Mouse (Mus musculus): ENCODE data around the gene a. TPM values are rescaled to one million over a fixed set of nuclear protein-coding genes. Genes with fewer than 3 reads are reported as not detected.

a gene
- total and polyA plus RNA-seq, 3 experiments: 7.8 to 23.8 (median 10.9) TPM

GRCm38 (mm10) chr2:154848086-154848485 is 56.9 kb downstream of the a start:
- no peak overlapping the region for H3K4me3 ChIP-seq (replicated peaks in 1 of 3; ENCODE audit: low read depth in 2 of 3, low read length in 2 of 3, poor library complexity in 1 of 3)
- H3K27me3 ChIP-seq (replicated peaks): no peaks in the 10 kb centered on the region
- H3K27ac ChIP-seq (ENCODE audit: insufficient read depth, low read depth): no peak overlapping the region
- in situ Hi-C loops (cut with MboI; ENCODE audit: low pct_ligation_motif_present, low pct_unique_long_range_greater_than_20kb, low sequenced_read_pairs): no loop called here
- peaks cover 8% of the 10 kb centered on the region for H3K79me2 ChIP-seq (replicated peaks; ENCODE audit: control insufficient read depth, extremely low read depth, insufficient read depth, poor library complexity, severe bottlenecking)
- peaks cover 10% of the 10 kb centered on the region for H3K9me3 ChIP-seq (replicated peaks; ENCODE audit: low read length)
- H3K36me3 ChIP-seq (replicated peaks in 1 of 2; ENCODE audit: control insufficient read depth in 1 of 2, insufficient read depth in 1 of 2, low read length in 1 of 2): peaks cover 4 to 61% of the 10 kb centered on the region in 2 experiments
- no peak overlapping the region for H3K9ac ChIP-seq (ENCODE audit: insufficient read depth, low read depth)
- dilution Hi-C loops (cut with MboI; ENCODE audit: extremely low pct_ligation_motif_present, extremely low pct_unique_long_range_greater_than_20kb, low sequenced_read_pairs): no loop called here
- H3K4me1 ChIP-seq (ENCODE audit: control insufficient read depth in 1 of 2, insufficient read depth in 2 of 2): no peaks in the 10 kb centered on the region
- no peak for DNase-seq (ENCODE audit: extremely low read depth)
- no peak overlapping the region for H3K4me2 ChIP-seq (ENCODE audit: insufficient read depth, low read depth, poor library complexity, severe bottlenecking)
- TF ChIP-seq RCOR1 (conservative IDR thresholded peaks at IDR 0.05; ENCODE audit: low read depth, low read length): no peak
- no peak for TF ChIP-seq UBTF (IDR thresholded peaks at IDR 0.05; ENCODE audit: low read depth, low read length)

- H3K27me3 ChIP-seq (replicated peaks): no peaks in the 10 kb centered on the region
- no peak overlapping the region for H3K4me2 ChIP-seq (ENCODE audit: insufficient read depth, low read depth, poor library complexity, severe bottlenecking)
- H3K79me2 ChIP-seq (replicated peaks; ENCODE audit: control insufficient read depth, extremely low read depth, insufficient read depth, poor library complexity, severe bottlenecking): peaks cover 16% of the 10 kb centered on the region
- no peak overlapping the region for H3K9ac ChIP-seq (ENCODE audit: insufficient read depth, low read depth)
- in situ Hi-C loops (cut with MboI; ENCODE audit: low pct_ligation_motif_present, low pct_unique_long_range_greater_than_20kb, low sequenced_read_pairs) (loop anchor here (5.0 kb wide), 1 partner anchor 148 kb away; no protein-coding TSS in a partner anchor), dilution Hi-C loops (cut with MboI; ENCODE audit: extremely low pct_ligation_motif_present, extremely low pct_unique_long_range_greater_than_20kb, low sequenced_read_pairs) (no loop called here)
- DNase-seq (ENCODE audit: extremely low read depth): peak; percentile 58
- H3K36me3 ChIP-seq (replicated peaks in 1 of 2; ENCODE audit: control insufficient read depth in 1 of 2, insufficient read depth in 1 of 2, low read length in 1 of 2): peaks cover 24 to 66% of the 10 kb centered on the region in 2 experiments
- H3K27ac ChIP-seq (ENCODE audit: insufficient read depth, low read depth): no peak overlapping the region
- peaks cover 3% of the 10 kb centered on the region for H3K9me3 ChIP-seq (replicated peaks; ENCODE audit: low read length)
- no peak overlapping the region for H3K4me3 ChIP-seq (replicated peaks in 1 of 3; ENCODE audit: low read depth in 2 of 3, low read length in 2 of 3, poor library complexity in 1 of 3)
- peaks cover 0 to 5% of the 10 kb centered on the region in 2 experiments; a peak in 1 of 4 replicates for H3K4me1 ChIP-seq (ENCODE audit: control insufficient read depth in 1 of 2, insufficient read depth in 2 of 2)
- TF ChIP-seq NELFE (IDR thresholded peaks at IDR 0.05; ENCODE audit: low read depth, low read length) (no peak), KAT2A (IDR thresholded peaks at IDR 0.05; ENCODE audit: insufficient replicate concordance, low read length) (no peak), HCFC1 (IDR thresholded peaks at IDR 0.05; ENCODE audit: low read depth, low read length) (no peak), SIN3A (IDR thresholded peaks at IDR 0.05; ENCODE audit: low read length) (no peak), EP300 (IDR thresholded peaks at IDR 0.05; ENCODE audit: low read length) (no peak), USF2 (conservative IDR thresholded peaks at IDR 0.05; ENCODE audit: low read depth, low read length) (no peak), POLR2A (IDR thresholded peaks at IDR 0.05; ENCODE audit: low read depth, low read length) (no peak), ZMIZ1 (IDR thresholded peaks at IDR 0.05; ENCODE audit: low read depth, low read length) (no peak), ELF1 (IDR thresholded peaks at IDR 0.05; ENCODE audit: low read depth, low read length) (no peak), CHD1 (IDR thresholded peaks at IDR 0.05; ENCODE audit: low read depth, low read length) (no peak), TBP (conservative IDR thresholded peaks at IDR 0.05; ENCODE audit: low read depth, low read length) (no peak), ZKSCAN1 (IDR thresholded peaks at IDR 0.05; ENCODE audit: borderline replicate concordance, low read depth, low read length) (no peak), E2F4 (IDR thresholded peaks at IDR 0.05; ENCODE audit: insufficient replicate concordance, low read depth, low read length) (no peak), RCOR1 (conservative IDR thresholded peaks at IDR 0.05; ENCODE audit: low read depth, low read length) (no peak), CHD2 (IDR thresholded peaks at IDR 0.05; ENCODE audit: low read length) (no peak), USF1 (IDR thresholded peaks at IDR 0.05; ENCODE audit: low read depth, low read length) (no peak), SMC3 (IDR thresholded peaks at IDR 0.05; ENCODE audit: low read depth, low read length) (peak; percentile 79), MYC (IDR thresholded peaks at IDR 0.05; ENCODE audit: low read depth, low read length) (no peak), ETS1 (conservative IDR thresholded peaks at IDR 0.05; ENCODE audit: low read depth, low read length) (no peak), CTCF (conservative IDR thresholded peaks at IDR 0.05 in 1 of 2, IDR thresholded peaks at IDR 0.05 in 1 of 2; ENCODE audit: low read depth in 2 of 2, low read length in 2 of 2) (peak; percentile 14 to 87; a peak in 2 of 4 replicates), JUN (IDR thresholded peaks at IDR 0.05; ENCODE audit: insufficient read depth, low read depth, low read length) (no peak), MEF2A (IDR thresholded peaks at IDR 0.05; ENCODE audit: borderline replicate concordance, low read depth, low read length) (no peak), GABPA (IDR thresholded peaks at IDR 0.05; ENCODE audit: insufficient replicate concordance, low read depth, low read length) (no peak), MXI1 (IDR thresholded peaks at IDR 0.05; ENCODE audit: low read depth, low read length) (no peak), TCF12 (IDR thresholded peaks at IDR 0.05; ENCODE audit: low read depth, low read length) (no peak), PAX5 (IDR thresholded peaks at IDR 0.05; ENCODE audit: low read length) (no peak), RAD21 (IDR thresholded peaks at IDR 0.05; ENCODE audit: low read depth, low read length) (peak; percentile 85), ZC3H11A (IDR thresholded peaks at IDR 0.05; ENCODE audit: low read depth, low read length) (peak; percentile 23; the same call in 1 of the 2 replicates), MAFK (IDR thresholded peaks at IDR 0.05; ENCODE audit: insufficient replicate concordance, low read length) (no peak), ZNF384 (IDR thresholded peaks at IDR 0.05; ENCODE audit: low read depth, low read length) (no peak), JUND (conservative IDR thresholded peaks at IDR 0.05; ENCODE audit: low read depth, low read length) (no peak), POLR2AphosphoS2 (IDR thresholded peaks at IDR 0.05; ENCODE audit: low read depth, low read length) (no peak), UBTF (IDR thresholded peaks at IDR 0.05; ENCODE audit: low read depth, low read length) (no peak), IRF4 (IDR thresholded peaks at IDR 0.05; ENCODE audit: low read depth, low read length) (no peak)
Observed at GRCm38 (mm10) chr2:154855383-154855782, 64.2 kb downstream of the a start.

Data from CH12.LX (cell line).